Mouse (Mus musculus) hindbrain, embryonic 16.5 days (tissue): ENCODE results near the gene Cfap54. TPM values are rescaled to one million over a fixed set of nuclear protein-coding genes. Genes with fewer than 3 reads are reported as not detected.

ENCODE experiments used
- ATAC-seq: fragments of 200-750 bp; cut with Nextera tagmentation; 2 replicates; pipeline ENCODE4 v1.8.0; 2017; ENCODE audit warnings: moderate TSS enrichment, moderate library complexity
- H3K27ac ChIP-seq: fragments of 300-500 bp; sonication (generic); 2 replicates; pipeline ENCODE4 v1.5.1; 2014; ENCODE audit warnings: low read depth, mild to moderate bottlenecking, control low read depth, low read length, moderate library complexity
- H3K27me3 ChIP-seq: fragments of 300-500 bp; sonication (generic); replicated peaks from 2 replicates; pipeline ENCODE4 v1.6.1; 2014; ENCODE audit warnings: low read length; ENCODE audit not compliant: control insufficient read depth, insufficient read depth
- H3K36me3 ChIP-seq: fragments of 300-500 bp; sonication (generic); 2 replicates; pipeline ENCODE4 v1.6.1; 2014; ENCODE audit warnings: mild to moderate bottlenecking, low read length, moderate library complexity, mixed read lengths; ENCODE audit not compliant: control insufficient read depth, insufficient read depth
- H3K4me1 ChIP-seq: fragments of 300-500 bp; sonication (generic); 2 replicates; pipeline ENCODE4 v1.6.1; 2014; ENCODE audit warnings: low read depth, low read length; ENCODE audit not compliant: control insufficient read depth, insufficient read depth
- H3K4me2 ChIP-seq: fragments of 300-500 bp; sonication (generic); 2 replicates; pipeline ENCODE4 v1.6.1; 2014; ENCODE audit warnings: mild to moderate bottlenecking, low read length, control low read depth, moderate library complexity
- H3K4me3 ChIP-seq: fragments of 300-500 bp; sonication (generic); 2 replicates; pipeline ENCODE4 v1.5.1; 2014; ENCODE audit warnings: mild to moderate bottlenecking, low read length, control low read depth, moderate library complexity
- H3K9ac ChIP-seq: fragments of 300-500 bp; sonication (generic); 2 replicates; pipeline ENCODE4 v1.6.1; 2014; ENCODE audit warnings: low read depth, mild to moderate bottlenecking, control low read depth, low read length, moderate library complexity
- H3K9me3 ChIP-seq: fragments of 300-500 bp; sonication (generic); 2 replicates; pipeline ENCODE4 v1.6.1; 2014; ENCODE audit warnings: mild to moderate bottlenecking, low read length, moderate library complexity; ENCODE audit not compliant: control insufficient read depth
- WGBS: fragments of 180-500 bp; shearing (Covaris S2); extraction: QIAGEN DNeasy Blood & Tissue Kit; methylation state at CpG from one replicate; pipeline ENCODE4 v1.1.7; 2014; 5-methylcytosine and 5-hydroxymethylcytosine counted together
- polyA plus RNA-seq: library from polyadenylated mRNA; unstranded; fragments of >200 nt; fragmentation: Nextera tagmentation; extraction: Ambion mirVana; gene quantifications from 2 replicates; pipeline ENCODE4 v1.2.1, GENCODE M21; 2015

Gene Cfap54
- polyA plus RNA-seq, 1 experiment from 2014 or later: 3.3 TPM

DNA sequence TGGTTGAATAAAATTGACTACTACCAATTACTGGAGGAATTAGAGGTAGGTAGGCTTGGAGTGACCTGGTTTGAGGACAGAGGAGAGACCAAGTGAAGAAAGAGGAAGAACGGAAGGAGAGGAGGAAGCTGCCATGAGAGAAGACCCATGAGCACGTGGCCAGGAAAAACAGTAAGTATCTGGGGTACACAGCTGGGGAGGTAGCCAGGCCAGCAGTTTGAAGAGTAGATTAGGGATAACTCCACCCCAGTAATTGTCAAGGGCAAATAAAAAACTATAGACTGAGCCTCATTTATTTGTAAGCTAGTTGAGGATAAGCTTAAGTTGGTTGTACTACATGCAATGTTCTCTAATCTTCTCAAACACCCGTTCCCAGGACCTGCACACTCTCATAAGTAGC is 116.3 kb downstream of the Cfap54 start:
- Histone ChIP-seq H3K27me3 (no peaks in the 10 kb centered on the region), H3K36me3 (no peaks in the 10 kb centered on the region), H3K9ac (no peak overlapping the region), H3K4me1 (no peaks in the 10 kb centered on the region), H3K27ac (no peak overlapping the region), H3K4me2 (no peak overlapping the region), H3K4me3 (no peak overlapping the region), H3K9me3 (no peaks in the 10 kb centered on the region)
- 87% methylated on average over 3 of the region's 3 CpGs for WGBS
- no peak for ATAC-seq

- 73% methylated on average over 1 of the region's 1 CpGs for WGBS
- H3K9me3 ChIP-seq: peaks cover 6% of the 10 kb centered on the region; the same call in 1 of the 2 replicates
- no peak overlapping the region for H3K9ac ChIP-seq
- H3K4me3 ChIP-seq: no peak overlapping the region
- H3K4me1 ChIP-seq: no peaks in the 10 kb centered on the region
- no peak overlapping the region for H3K4me2 ChIP-seq
- ATAC-seq: no peak
- H3K27me3 ChIP-seq: no peaks in the 10 kb centered on the region
- H3K36me3 ChIP-seq: no peaks in the 10 kb centered on the region
- no peak overlapping the region for H3K27ac ChIP-seq
Measured at GRCm38 (mm10) chr10:92950044-92950443, 131.4 kb downstream of the Cfap54 start.

GRCm38 (mm10) chr10:92942848-92943645 is 138.4 kb downstream of the Cfap54 start:
- no peaks in the 10 kb centered on the region for H3K27me3 ChIP-seq
- no peak overlapping the region for H3K4me2 ChIP-seq
- no peaks in the 10 kb centered on the region for H3K36me3 ChIP-seq
- H3K4me1 ChIP-seq: no peaks in the 10 kb centered on the region
- H3K9me3 ChIP-seq: no peaks in the 10 kb centered on the region
- H3K4me3 ChIP-seq: no peak overlapping the region
- WGBS: 82% methylated on average over 7 of the region's 7 CpGs
- no peak for ATAC-seq
- no peak overlapping the region for H3K27ac ChIP-seq
- no peak overlapping the region for H3K9ac ChIP-seq

DNA sequence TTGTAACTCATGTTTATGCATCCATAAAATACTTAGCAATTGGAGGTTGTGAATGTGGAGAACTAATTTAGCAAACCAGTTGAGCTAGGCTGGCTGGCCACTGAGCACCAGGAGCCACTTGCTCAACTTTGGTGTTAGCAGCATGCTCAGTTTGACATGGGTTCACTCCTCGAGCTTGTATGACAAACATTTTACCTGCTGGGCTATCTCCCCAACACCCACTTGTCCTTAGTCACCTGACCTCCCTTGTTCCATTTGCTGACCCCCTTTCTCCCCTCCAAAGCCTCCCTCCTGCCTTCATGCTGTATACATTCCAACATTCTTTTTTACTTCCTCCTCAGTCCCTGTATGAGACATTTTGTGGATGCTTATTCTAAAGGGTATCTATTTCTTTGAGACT is 139.8 kb downstream of the Cfap54 start:
- H3K9ac ChIP-seq: no peak overlapping the region
- WGBS: 67% methylated on average over 1 of the region's 1 CpGs
- H3K36me3 ChIP-seq: no peaks in the 10 kb centered on the region
- H3K9me3 ChIP-seq: no peaks in the 10 kb centered on the region
- no peak overlapping the region for H3K4me2 ChIP-seq
- no peak overlapping the region for H3K4me3 ChIP-seq
- no peaks in the 10 kb centered on the region for H3K27me3 ChIP-seq
- no peak for ATAC-seq
- H3K27ac ChIP-seq: no peak overlapping the region
- H3K4me1 ChIP-seq: no peaks in the 10 kb centered on the region

- no peaks in the 10 kb centered on the region for H3K4me1 ChIP-seq
- ATAC-seq: no peak
- H3K27me3 ChIP-seq: no peaks in the 10 kb centered on the region
- 79% methylated on average over 10 of the region's 10 CpGs for WGBS
- no peak overlapping the region for H3K4me3 ChIP-seq
- no peak overlapping the region for H3K9ac ChIP-seq
- H3K4me2 ChIP-seq: no peak overlapping the region
- H3K9me3 ChIP-seq: no peaks in the 10 kb centered on the region
- no peak overlapping the region for H3K27ac ChIP-seq
- no peaks in the 10 kb centered on the region for H3K36me3 ChIP-seq
Measured at GRCm38 (mm10) chr10:92937741-92938285, 143.6 kb downstream of the Cfap54 start.

DNA sequence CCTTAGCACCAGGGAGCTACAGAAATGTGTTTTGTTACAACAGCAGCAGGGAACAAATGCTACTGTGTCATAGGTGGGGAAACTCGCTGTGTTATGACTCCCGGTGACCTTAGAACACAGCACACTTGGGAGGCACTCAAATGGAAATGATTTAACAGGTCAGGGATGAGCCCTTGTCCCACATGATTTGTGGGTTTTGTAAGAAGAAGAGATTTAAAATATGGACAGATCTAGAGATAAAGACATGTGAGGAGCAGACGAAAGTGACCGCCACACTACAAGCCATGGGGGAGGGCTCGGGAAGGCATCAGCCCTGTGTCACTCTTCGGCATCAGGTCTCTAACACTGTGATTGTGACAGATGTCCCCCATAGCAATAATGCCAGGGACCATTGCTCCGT is 144.3 kb downstream of the Cfap54 start:
- no peaks in the 10 kb centered on the region for H3K36me3 ChIP-seq
- H3K27me3 ChIP-seq: no peaks in the 10 kb centered on the region
- H3K27ac ChIP-seq: no peak overlapping the region
- H3K4me2 ChIP-seq: no peak overlapping the region
- no peak overlapping the region for H3K4me3 ChIP-seq
- H3K9ac ChIP-seq: no peak overlapping the region
- WGBS: 86% methylated on average over 7 of the region's 7 CpGs
- H3K9me3 ChIP-seq: no peaks in the 10 kb centered on the region
- no peaks in the 10 kb centered on the region for H3K4me1 ChIP-seq
- ATAC-seq: no peak

DNA sequence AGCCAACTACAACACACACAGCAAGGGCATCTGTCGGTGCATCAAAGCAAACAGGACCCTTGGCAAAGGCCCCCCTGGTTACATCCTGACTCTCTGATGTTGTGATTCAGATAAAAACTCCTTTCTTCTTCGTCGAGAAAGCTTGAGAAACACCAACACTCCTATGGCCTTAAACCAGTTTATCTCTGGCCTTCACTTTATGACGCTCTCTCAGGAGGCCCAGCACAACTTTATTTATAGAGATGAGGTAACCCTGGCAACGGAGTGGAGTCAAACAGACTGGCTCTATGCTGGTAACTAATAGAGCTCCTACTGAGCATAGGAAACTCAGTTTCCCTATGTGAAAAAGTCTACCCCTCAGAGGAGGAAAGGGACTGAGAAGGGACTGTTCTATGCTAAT is 146.9 kb downstream of the Cfap54 start:
- Histone ChIP-seq H3K4me1 (no peaks in the 10 kb centered on the region), H3K36me3 (no peaks in the 10 kb centered on the region), H3K4me3 (no peak overlapping the region), H3K4me2 (no peak overlapping the region), H3K27ac (no peak overlapping the region), H3K27me3 (no peaks in the 10 kb centered on the region), H3K9ac (no peak overlapping the region), H3K9me3 (no peaks in the 10 kb centered on the region)
- WGBS: 37% methylated on average over 5 of the region's 5 CpGs
- no peak for ATAC-seq

DNA sequence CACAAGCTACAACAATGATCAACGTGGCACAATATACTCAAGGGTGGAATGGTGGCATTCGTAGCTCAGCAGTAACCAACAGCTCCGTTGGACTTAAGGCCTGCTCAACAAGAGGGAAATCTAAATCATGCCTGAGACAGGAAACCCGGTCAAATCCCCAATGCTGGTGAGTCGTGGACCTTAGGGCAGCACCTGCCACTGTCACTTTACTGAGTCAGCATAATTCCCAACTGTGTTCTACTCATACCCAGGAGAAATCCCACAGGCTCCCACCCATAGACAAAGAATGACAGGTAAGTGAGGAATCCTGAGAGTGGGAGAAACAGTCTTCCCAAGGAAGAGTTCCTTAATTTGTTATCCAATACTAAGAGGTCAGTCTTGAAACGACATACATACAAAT is 147.8 kb downstream of the Cfap54 start:
- 91% methylated on average over 6 of the region's 6 CpGs for WGBS
- Histone ChIP-seq H3K4me2 (no peak overlapping the region), H3K9me3 (no peaks in the 10 kb centered on the region), H3K4me3 (no peak overlapping the region), H3K27me3 (no peaks in the 10 kb centered on the region), H3K4me1 (no peaks in the 10 kb centered on the region), H3K9ac (no peak overlapping the region), H3K36me3 (no peaks in the 10 kb centered on the region), H3K27ac (no peak overlapping the region)
- no peak for ATAC-seq

DNA sequence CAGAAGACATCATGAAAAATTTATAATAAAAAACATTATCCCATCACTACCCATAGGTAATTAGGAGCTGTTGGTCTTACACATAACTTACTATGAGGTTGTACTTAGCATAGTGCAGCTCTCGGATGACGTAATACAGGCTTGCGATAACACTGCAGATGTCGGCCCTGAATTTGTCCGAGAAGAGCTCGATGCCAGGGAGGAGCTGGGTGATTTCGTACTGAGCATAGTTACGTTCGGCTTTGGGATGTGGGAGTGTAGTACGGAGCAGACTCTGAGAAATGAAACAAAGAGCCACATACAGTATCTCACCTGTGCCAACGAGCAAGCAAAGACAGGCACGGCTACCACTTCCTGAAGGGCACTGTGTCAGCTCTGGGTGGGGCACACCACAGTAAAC is 149.0 kb downstream of the Cfap54 start:
- Histone ChIP-seq H3K4me3 (no peak overlapping the region), H3K9me3 (no peaks in the 10 kb centered on the region), H3K9ac (no peak overlapping the region), H3K36me3 (no peaks in the 10 kb centered on the region), H3K27me3 (no peaks in the 10 kb centered on the region), H3K4me1 (no peaks in the 10 kb centered on the region), H3K4me2 (no peak overlapping the region), H3K27ac (no peak overlapping the region)
- WGBS: 89% methylated on average over 12 of the region's 12 CpGs
- no peak for ATAC-seq
